Mouse (Mus musculus): ENCODE results near the gene Slc2a9. TPM values are rescaled to one million over a fixed set of nuclear protein-coding genes. Genes with fewer than 3 reads are reported as not detected.
A peak's percentile ranks its signal among the peaks of the same experiment; 100 is the strongest.

The Slc2a9 gene
- polyA plus RNA-seq, 1 experiment = 9.7 TPM

GRCm38 (mm10) chr5:38529724-38530428 lies 26.9 kb upstream of the Slc2a9 start:
- Histone ChIP-seq H3K27me3 (replicated peaks; ENCODE audit: control insufficient read depth, insufficient read depth, low read length) (no peaks in the 10 kb centered on the region), H3K27ac (ENCODE audit: insufficient read depth, low read depth, low read length) (no peak overlapping the region), H3K4me1 (ENCODE audit: control insufficient read depth, insufficient read depth, low read length) (no peaks in the 10 kb centered on the region), H3K36me3 (ENCODE audit: control insufficient read depth, insufficient read depth, low read length) (peaks cover 1% of the 10 kb centered on the region; the same call in 1 of the 2 replicates), H3K4me3 (ENCODE audit: insufficient read depth, low read depth, low read length) (no peak overlapping the region)
- 59% methylated on average over 6 of the region's 6 CpGs for WGBS
- TF ChIP-seq CTCF (conservative IDR thresholded peaks at IDR 0.05; ENCODE audit: insufficient read depth, insufficient read length, low read depth, low read length) = peak; percentile 61
- no peak for TF ChIP-seq POLR2A (IDR thresholded peaks at IDR 0.05; ENCODE audit: low read depth, low read length)
- DNase-seq = peak; percentile 13

GRCm38 (mm10) chr5:38522977-38523376 lies 20.0 kb upstream of the Slc2a9 start:
- TF ChIP-seq CTCF (conservative IDR thresholded peaks at IDR 0.05; ENCODE audit: insufficient read depth, insufficient read length, low read depth, low read length) (no peak), POLR2A (IDR thresholded peaks at IDR 0.05; ENCODE audit: low read depth, low read length) (no peak)
- DNase-seq = no peak
- Histone ChIP-seq H3K36me3 (ENCODE audit: control insufficient read depth, insufficient read depth, low read length) (no peaks in the 10 kb centered on the region), H3K4me1 (ENCODE audit: control insufficient read depth, insufficient read depth, low read length) (no peaks in the 10 kb centered on the region), H3K4me3 (ENCODE audit: insufficient read depth, low read depth, low read length) (no peak overlapping the region), H3K27ac (ENCODE audit: insufficient read depth, low read depth, low read length) (no peak overlapping the region), H3K27me3 (replicated peaks; ENCODE audit: control insufficient read depth, insufficient read depth, low read length) (no peaks in the 10 kb centered on the region)
- WGBS = 89% methylated on average over 5 of the region's 5 CpGs

- TF ChIP-seq CTCF (conservative IDR thresholded peaks at IDR 0.05; ENCODE audit: insufficient read depth, insufficient read length, low read depth, low read length) (no peak), POLR2A (IDR thresholded peaks at IDR 0.05; ENCODE audit: low read depth, low read length) (no peak)
- Histone ChIP-seq H3K36me3 (ENCODE audit: control insufficient read depth, insufficient read depth, low read length) (no peaks in the 10 kb centered on the region), H3K27ac (ENCODE audit: insufficient read depth, low read depth, low read length) (no peak overlapping the region), H3K27me3 (replicated peaks; ENCODE audit: control insufficient read depth, insufficient read depth, low read length) (no peaks in the 10 kb centered on the region), H3K4me3 (ENCODE audit: insufficient read depth, low read depth, low read length) (no peak overlapping the region), H3K4me1 (ENCODE audit: control insufficient read depth, insufficient read depth, low read length) (no peaks in the 10 kb centered on the region)
- 27% methylated on average over 1 of the region's 1 CpGs for WGBS
- no peak for DNase-seq
Observed at GRCm38 (mm10) chr5:38520838-38521237, 17.9 kb upstream of the Slc2a9 start.

- no peaks in the 10 kb centered on the region for H3K4me1 ChIP-seq (ENCODE audit: control insufficient read depth, insufficient read depth, low read length)
- H3K36me3 ChIP-seq (ENCODE audit: control insufficient read depth, insufficient read depth, low read length) = no peaks in the 10 kb centered on the region
- 42% methylated on average over 6 of the region's 6 CpGs for WGBS
- no peak overlapping the region for H3K4me3 ChIP-seq (ENCODE audit: insufficient read depth, low read depth, low read length)
- no peak overlapping the region for H3K27ac ChIP-seq (ENCODE audit: insufficient read depth, low read depth, low read length)
- TF ChIP-seq CTCF (conservative IDR thresholded peaks at IDR 0.05; ENCODE audit: insufficient read depth, insufficient read length, low read depth, low read length) (peak; percentile 72), POLR2A (IDR thresholded peaks at IDR 0.05; ENCODE audit: low read depth, low read length) (no peak)
- DNase-seq = peak; percentile 62
- H3K27me3 ChIP-seq (replicated peaks; ENCODE audit: control insufficient read depth, insufficient read depth, low read length) = no peaks in the 10 kb centered on the region
Observed at GRCm38 (mm10) chr5:38516267-38516666, 13.3 kb upstream of the Slc2a9 start.

- TF ChIP-seq CTCF (conservative IDR thresholded peaks at IDR 0.05; ENCODE audit: insufficient read depth, insufficient read length, low read depth, low read length) (no peak), POLR2A (IDR thresholded peaks at IDR 0.05; ENCODE audit: low read depth, low read length) (no peak)
- DNase-seq = no peak
- Histone ChIP-seq H3K27me3 (replicated peaks; ENCODE audit: control insufficient read depth, insufficient read depth, low read length) (no peaks in the 10 kb centered on the region), H3K36me3 (ENCODE audit: control insufficient read depth, insufficient read depth, low read length) (no peaks in the 10 kb centered on the region), H3K4me1 (ENCODE audit: control insufficient read depth, insufficient read depth, low read length) (no peaks in the 10 kb centered on the region), H3K27ac (ENCODE audit: insufficient read depth, low read depth, low read length) (no peak overlapping the region), H3K4me3 (ENCODE audit: insufficient read depth, low read depth, low read length) (no peak overlapping the region)
- WGBS = 19% methylated on average over 2 of the region's 2 CpGs
Observed at GRCm38 (mm10) chr5:38512991-38513390, 10.0 kb upstream of the Slc2a9 start.

- Histone ChIP-seq H3K4me3 (ENCODE audit: insufficient read depth, low read depth, low read length) (no peak overlapping the region), H3K27ac (ENCODE audit: insufficient read depth, low read depth, low read length) (no peak overlapping the region), H3K4me1 (ENCODE audit: control insufficient read depth, insufficient read depth, low read length) (no peaks in the 10 kb centered on the region), H3K27me3 (replicated peaks; ENCODE audit: control insufficient read depth, insufficient read depth, low read length) (no peaks in the 10 kb centered on the region), H3K36me3 (ENCODE audit: control insufficient read depth, insufficient read depth, low read length) (no peaks in the 10 kb centered on the region)
- DNase-seq = no peak
- no peak for TF ChIP-seq CTCF (conservative IDR thresholded peaks at IDR 0.05; ENCODE audit: insufficient read depth, insufficient read length, low read depth, low read length)
- no peak for TF ChIP-seq POLR2A (IDR thresholded peaks at IDR 0.05; ENCODE audit: low read depth, low read length)
- WGBS = 87% methylated on average over 4 of the region's 4 CpGs
Observed at GRCm38 (mm10) chr5:38509568-38509967, 6.6 kb upstream of the Slc2a9 start.

GRCm38 (mm10) chr5:38505435-38505765 lies 2.5 kb upstream of the Slc2a9 start:
- WGBS = 77% methylated on average over 3 of the region's 3 CpGs
- no peak for TF ChIP-seq CTCF (conservative IDR thresholded peaks at IDR 0.05; ENCODE audit: insufficient read depth, insufficient read length, low read depth, low read length)
- no peak for TF ChIP-seq POLR2A (IDR thresholded peaks at IDR 0.05; ENCODE audit: low read depth, low read length)
- no peak overlapping the region for H3K27ac ChIP-seq (ENCODE audit: insufficient read depth, low read depth, low read length)
- H3K4me1 ChIP-seq (ENCODE audit: control insufficient read depth, insufficient read depth, low read length) = no peaks in the 10 kb centered on the region
- H3K36me3 ChIP-seq (ENCODE audit: control insufficient read depth, insufficient read depth, low read length) = no peaks in the 10 kb centered on the region
- DNase-seq = no peak
- no peaks in the 10 kb centered on the region for H3K27me3 ChIP-seq (replicated peaks; ENCODE audit: control insufficient read depth, insufficient read depth, low read length)
- H3K4me3 ChIP-seq (ENCODE audit: insufficient read depth, low read depth, low read length) = no peak overlapping the region

Measured in kidney, adult 2 months (tissue).